Mouse (Mus musculus) MEL (cell line): Measurements from ENCODE around the gene Slc41a2. TPM values are rescaled to one million over a fixed set of nuclear protein-coding genes. Genes with fewer than 3 reads are reported as not detected.
A peak's percentile ranks its signal among the peaks of the same experiment; 100 is the strongest.

Experiments used
- DNase-seq: peaks from one replicate; pipeline ENCODE4 v3.0.0; 2011; ENCODE audit warnings: low read depth, low spot score
- H3K27ac ChIP-seq: 2 replicates; pipeline ENCODE4 v1.5.1; 2012; ENCODE audit warnings: low read depth, mild to moderate bottlenecking, control low read depth, low read length, moderate library complexity; ENCODE audit not compliant: control insufficient read depth
- H3K27me3 ChIP-seq, 2 experiments: fragments of 150-350 bp in 1 of 2; sonication (generic) in 1 of 2; 2 replicates each; pipeline ENCODE4 v1.6.1; 2012; ENCODE audit warnings: low read length in 2 of 2, mild to moderate bottlenecking in 2 of 2, improper control_type of control experiment in 1 of 2, moderate library complexity in 1 of 2; ENCODE audit not compliant: insufficient read depth in 2 of 2, control insufficient read depth in 1 of 2
- H3K36me3 ChIP-seq, 2 experiments: 2 replicates each; pipeline ENCODE4 v1.6.1; 2012 to 2014; ENCODE audit warnings: low read length in 2 of 2, improper control_type of control experiment in 1 of 2, inconsistent platforms in 1 of 2, mild to moderate bottlenecking in 1 of 2; ENCODE audit not compliant: insufficient read depth in 2 of 2, control insufficient read depth in 1 of 2
- H3K4me1 ChIP-seq, 2 experiments: fragments of 150-350 bp in 1 of 2; sonication (generic) in 1 of 2; 2 replicates each; pipeline ENCODE4 v1.6.1; 2012; ENCODE audit warnings: low read length in 2 of 2, improper control_type of control experiment in 1 of 2, mild to moderate bottlenecking in 1 of 2; ENCODE audit not compliant: insufficient read depth in 2 of 2, control insufficient read depth in 1 of 2
- H3K4me3 ChIP-seq, 2 experiments: fragments of 150-350 bp in 1 of 2; sonication (generic) in 1 of 2; 2 replicates each; pipeline ENCODE4 v1.5.1; 2012; ENCODE audit warnings: low read depth in 2 of 2, low read length in 2 of 2, mild to moderate bottlenecking in 2 of 2, moderate library complexity in 2 of 2, control low read depth in 1 of 2, improper control_type of control experiment in 1 of 2; ENCODE audit not compliant: control insufficient read depth in 1 of 2, insufficient read depth in 1 of 2
- H3K79me2 ChIP-seq: 2 replicates; pipeline ENCODE4 v1.6.1; 2012; ENCODE audit warnings: mild to moderate bottlenecking, low read length, moderate library complexity; ENCODE audit not compliant: control insufficient read depth, poor library complexity, insufficient read depth
- H3K9ac ChIP-seq: 2 replicates; pipeline ENCODE4 v1.6.1; 2012; ENCODE audit warnings: low read depth, mild to moderate bottlenecking, control low read depth, low read length, moderate library complexity; ENCODE audit not compliant: control insufficient read depth, poor library complexity, severe bottlenecking
- H3K9me3 ChIP-seq: fragments of 150-350 bp; sonication (generic); replicated peaks from 2 replicates; pipeline ENCODE4 v1.6.1; 2012; ENCODE audit warnings: mild to moderate bottlenecking, low read length, improper control_type of control experiment, moderate library complexity; ENCODE audit not compliant: insufficient read depth
- BHLHE40 ChIP-seq: IDR thresholded peaks from 2 replicates; pipeline ENCODE4 v1.6.1; 2012; ENCODE audit warnings: low read depth, mild to moderate bottlenecking, inconsistent platforms, low read length, improper control_type of control experiment, borderline replicate concordance
- E2F4 ChIP-seq: IDR thresholded peaks from 2 replicates; pipeline ENCODE4 v1.6.1; 2011; ENCODE audit warnings: low read depth, low read length, improper control_type of control experiment, borderline replicate concordance
- EP300 ChIP-seq, 2 experiments: IDR thresholded peaks; 2 replicates each; pipeline ENCODE4 v1.6.1; 2011; ENCODE audit warnings: improper control_type of control experiment in 2 of 2, low read length in 2 of 2, low read depth in 1 of 2, mild to moderate bottlenecking in 1 of 2
- ETS1 ChIP-seq: IDR thresholded peaks from 2 replicates; pipeline ENCODE4 v1.6.1; 2012; ENCODE audit warnings: low read depth, mild to moderate bottlenecking, inconsistent platforms, low read length, improper control_type of control experiment, moderate library complexity
- GATA1 ChIP-seq: IDR thresholded peaks from 2 replicates; pipeline ENCODE4 v1.6.1; 2011; ENCODE audit warnings: low read depth, low read length, improper control_type of control experiment
- MEF2A ChIP-seq: IDR thresholded peaks from 2 replicates; pipeline ENCODE4 v1.6.1; 2014; ENCODE audit warnings: low read depth, mild to moderate bottlenecking, inconsistent platforms, low read length, improper control_type of control experiment; ENCODE audit not compliant: poor library complexity, insufficient replicate concordance, severe bottlenecking; ENCODE audit errors: extremely low read depth
- RCOR1 ChIP-seq: IDR thresholded peaks from 2 replicates; pipeline ENCODE4 v1.6.1; 2012; ENCODE audit warnings: low read depth, mild to moderate bottlenecking, inconsistent platforms, low read length, improper control_type of control experiment
- TCF12 ChIP-seq: IDR thresholded peaks from 2 replicates; pipeline ENCODE4 v1.6.1; 2014; ENCODE audit warnings: low read depth, mild to moderate bottlenecking, inconsistent platforms, low read length, improper control_type of control experiment, moderate library complexity
- polyA plus RNA-seq, 2 experiments: library from polyadenylated mRNA; stranded (reverse) in 1 of 2; unstranded in 1 of 2; fragments of >175 nt in 1 of 2; fragments of >200 nt in 1 of 2; gene quantifications; 2 replicates each; pipeline versions ENCODE4 v1.2.1 to v1.2.4; 2012; ENCODE audit warnings: low replicate concordance in 2 of 2, low read depth in 1 of 2; ENCODE audit not compliant: insufficient read length in 2 of 2, insufficient read depth in 1 of 2, missing spikeins in 1 of 2
- total RNA-seq: library from RNA; depleted of rRNA; stranded (reverse); fragments of 300-350 nt; gene quantifications from 2 replicates; pipeline ENCODE4 v1.2.3, GENCODE M21; 2012

Gene Slc41a2
- total and polyA plus RNA-seq, 3 experiments = not detected

- no peak for TF ChIP-seq MEF2A
- H3K9ac ChIP-seq = no peak overlapping the region
- H3K27me3 ChIP-seq = no peaks in the 10 kb centered on the region
- peaks cover 0 to 19% of the 10 kb centered on the region in 2 experiments; a peak in 2 of 4 replicates for H3K36me3 ChIP-seq
- H3K79me2 ChIP-seq = no peaks in the 10 kb centered on the region
- H3K9me3 ChIP-seq = no peaks in the 10 kb centered on the region
- no peak overlapping the region for H3K27ac ChIP-seq
- H3K4me1 ChIP-seq = peaks cover 19 to 35% of the 10 kb centered on the region in 2 experiments
- H3K4me3 ChIP-seq = no peak overlapping the region
- no peak for DNase-seq
These were observed 148.6 kb downstream of the Slc41a2 start for GRCm38 (mm10) chr10:83189071-83189470.

- TF ChIP-seq ETS1 (0 out of 2 replicates have a peak, but pooled peaks have one; percentile 9), TCF12 (0 out of 2 replicates have a peak, but pooled peaks have one; percentile 17), E2F4 (no peak), RCOR1 (no peak)
- H3K27ac ChIP-seq = peak overlapping the region; percentile 19; the same call in 1 of the 2 replicates
- no peaks in the 10 kb centered on the region for H3K79me2 ChIP-seq
- no peaks in the 10 kb centered on the region for H3K9me3 ChIP-seq
- peaks cover 19 to 42% of the 10 kb centered on the region in 2 experiments for H3K4me1 ChIP-seq
- no peak for DNase-seq
- H3K9ac ChIP-seq = no peak overlapping the region; the same call in 1 of the 2 replicates
- peaks cover 0 to 19% of the 10 kb centered on the region in 2 experiments; a peak in 2 of 4 replicates for H3K36me3 ChIP-seq
- H3K27me3 ChIP-seq = no peaks in the 10 kb centered on the region
- no peak overlapping the region for H3K4me3 ChIP-seq
These were observed 150.7 kb downstream of the Slc41a2 start for GRCm38 (mm10) chr10:83186984-83187383.

- Histone ChIP-seq H3K4me3 (no peak overlapping the region), H3K27me3 (no peaks in the 10 kb centered on the region), H3K36me3 (peaks cover 0 to 19% of the 10 kb centered on the region in 2 experiments; a peak in 2 of 4 replicates), H3K9ac (no peak overlapping the region), H3K4me1 (peaks cover 19 to 42% of the 10 kb centered on the region in 2 experiments), H3K9me3 (no peaks in the 10 kb centered on the region), H3K79me2 (no peaks in the 10 kb centered on the region), H3K27ac (no peak overlapping the region)
- no peak for DNase-seq
- TF ChIP-seq GATA1 (0 out of 2 replicates have a peak, but pooled peaks have one; percentile 26), RCOR1 (peak; percentile 63; the same call in 1 of the 2 replicates), EP300 (IDR thresholded peaks at IDR 0.05; ENCODE audit: low read depth in 1 of 2, low read length in 2 of 2) (peak; percentile 16 to 66; a peak in 2 of 4 replicates), BHLHE40 (no peak)
These were observed 151.5 kb downstream of the Slc41a2 start for GRCm38 (mm10) chr10:83186167-83186566.
